Mouse (Mus musculus) liver, embryonic 14.5 days (tissue): ENCODE measurements at regions not wholly inside any gene's neighbourhood (a gene's known extent, or its start where the extent isn't known, plus 50 kb on each side); places are given as distances from the start of the nearest gene placed in this dataset.

Source experiments
- ATAC-seq: fragments of 200-750 bp; cut with Nextera tagmentation; 2 replicates; pipeline ENCODE4 v1.8.0; 2017; ENCODE audit warnings: moderate number of reproducible peaks, mild to moderate bottlenecking, moderate library complexity; ENCODE audit not compliant: insufficient read depth
- DNase-seq, 3 experiments: peaks; one replicate each; pipeline ENCODE4 v3.0.0-alpha.2; 2012 to 2013; ENCODE audit warnings: low read depth in 3 of 3, low spot score in 3 of 3
- H3K27ac ChIP-seq: fragments of 300-500 bp; sonication (generic); 2 replicates; pipeline ENCODE4 v1.5.1; 2014; ENCODE audit warnings: moderate library complexity, mild to moderate bottlenecking, control low read depth, inconsistent platforms
- H3K27me3 ChIP-seq: fragments of 300-500 bp; sonication (generic); 2 replicates; pipeline ENCODE4 v1.6.1; 2014; ENCODE audit warnings: mild to moderate bottlenecking, low read length, moderate library complexity; ENCODE audit not compliant: control insufficient read depth, insufficient read depth
- H3K36me3 ChIP-seq: fragments of 300-500 bp; sonication (generic); replicated peaks from 2 replicates; pipeline ENCODE4 v1.6.1; 2014; ENCODE audit warnings: low read depth; ENCODE audit not compliant: control insufficient read depth, insufficient read depth
- H3K4me1 ChIP-seq, 2 experiments: fragments of 200-500 bp in 1 of 2; fragments of 300-500 bp in 1 of 2; sonication (generic) in 1 of 2; replicated peaks; 2 replicates each; pipeline ENCODE4 v1.6.1; 2012 to 2014; ENCODE audit warnings: antibody characterized with exemption in 1 of 2, inconsistent platforms in 1 of 2, low read length in 1 of 2; ENCODE audit not compliant: control insufficient read depth in 2 of 2, insufficient read depth in 2 of 2
- H3K4me2 ChIP-seq: fragments of 300-500 bp; sonication (generic); 2 replicates; pipeline ENCODE4 v1.6.1; 2014; ENCODE audit warnings: low read depth, mild to moderate bottlenecking, control low read depth, moderate library complexity
- H3K4me3 ChIP-seq, 2 experiments: fragments of 200-500 bp in 1 of 2; fragments of 300-500 bp in 1 of 2; sonication (generic) in 1 of 2; 2 replicates each; pipeline ENCODE4 v1.5.1; 2012 to 2014; ENCODE audit warnings: low read depth in 2 of 2, low read length in 2 of 2, mild to moderate bottlenecking in 2 of 2, control low read depth in 1 of 2, inconsistent platforms in 1 of 2, moderate library complexity in 1 of 2; ENCODE audit not compliant: insufficient read depth in 1 of 2
- H3K9ac ChIP-seq: fragments of 300-500 bp; sonication (generic); replicated peaks from 2 replicates; pipeline ENCODE4 v1.6.1; 2014; ENCODE audit warnings: mild to moderate bottlenecking, control low read depth, moderate library complexity
- H3K9me3 ChIP-seq: fragments of 300-500 bp; sonication (generic); 2 replicates; pipeline ENCODE4 v1.6.1; 2016; ENCODE audit warnings: low read length, mixed read lengths; ENCODE audit not compliant: control insufficient read depth
- CTCF ChIP-seq: IDR thresholded peaks from 2 replicates; pipeline ENCODE4 v1.5.1; 2016; ENCODE audit warnings: antibody characterized with exemption, low read depth, control low read depth
- EP300 ChIP-seq: IDR thresholded peaks from 2 replicates; pipeline ENCODE4 v1.6.1; 2016; ENCODE audit warnings: antibody characterized with exemption, low read depth
- WGBS: fragments of 180-500 bp; shearing (Covaris S2); extraction: QIAGEN DNeasy Blood & Tissue Kit; methylation state at CpG from one replicate; pipeline ENCODE4 v1.1.7; 2014; ENCODE audit not compliant: insufficient replicate concordance; 5-methylcytosine and 5-hydroxymethylcytosine counted together

GRCm38 (mm10) chr1:127107485-127107884 lies 97.3 kb upstream of the Mgat5 start:
- no peaks in the 10 kb centered on the region for H3K4me1 ChIP-seq
- no peaks in the 10 kb centered on the region for H3K9me3 ChIP-seq
- H3K9ac ChIP-seq: no peak overlapping the region
- no peak overlapping the region for H3K4me3 ChIP-seq
- H3K36me3 ChIP-seq: no peaks in the 10 kb centered on the region
- H3K27me3 ChIP-seq: no peaks in the 10 kb centered on the region
- no peak overlapping the region for H3K4me2 ChIP-seq
- ATAC-seq (no peak), DNase-seq (no peak)
- 60% methylated on average over 5 of the region's 5 CpGs for WGBS
- no peak overlapping the region for H3K27ac ChIP-seq
- TF ChIP-seq CTCF (no peak), EP300 (no peak)

- H3K4me1 ChIP-seq: no peaks in the 10 kb centered on the region
- H3K4me3 ChIP-seq: no peak overlapping the region
- 71% methylated on average over 8 of the region's 8 CpGs for WGBS
- H3K9me3 ChIP-seq: no peaks in the 10 kb centered on the region
- H3K27ac ChIP-seq: no peak overlapping the region
- no peak overlapping the region for H3K4me2 ChIP-seq
- H3K27me3 ChIP-seq: no peaks in the 10 kb centered on the region
- TF ChIP-seq EP300: no peak
- TF ChIP-seq CTCF: no peak
- H3K36me3 ChIP-seq: no peaks in the 10 kb centered on the region
- no peak overlapping the region for H3K9ac ChIP-seq
- no peak for ATAC-seq
- no peak for DNase-seq
Measured at GRCm38 (mm10) chr1:127105861-127106260, 99.0 kb upstream of the Mgat5 start.

- 38% methylated on average over 2 of the region's 2 CpGs for WGBS
Measured at GRCm38 (mm10) chr1:127103664-127104063, 101.2 kb upstream of the Mgat5 start.

GRCm38 (mm10) chr1:127098871-127099420 lies 105.9 kb upstream of the Mgat5 start:
- H3K27ac ChIP-seq: no peak overlapping the region

More at GRCm38 (mm10) chr1:127103664-127104063, 101.2 kb upstream of the Mgat5 start:
- no peaks in the 10 kb centered on the region for H3K4me1 ChIP-seq
- no peak overlapping the region for H3K4me3 ChIP-seq
- DNase-seq (no peak), ATAC-seq (no peak)
- no peaks in the 10 kb centered on the region for H3K9me3 ChIP-seq
- no peak overlapping the region for H3K27ac ChIP-seq
- H3K27me3 ChIP-seq: no peaks in the 10 kb centered on the region
- no peak overlapping the region for H3K9ac ChIP-seq
- no peaks in the 10 kb centered on the region for H3K36me3 ChIP-seq
- H3K4me2 ChIP-seq: no peak overlapping the region
- no peak for TF ChIP-seq EP300
- TF ChIP-seq CTCF: no peak

GRCm38 (mm10) chr1:127087616-127088015 lies 117.2 kb upstream of the Mgat5 start:
- Histone ChIP-seq H3K4me2 (no peak overlapping the region), H3K9me3 (no peaks in the 10 kb centered on the region), H3K36me3 (no peaks in the 10 kb centered on the region), H3K27me3 (no peaks in the 10 kb centered on the region), H3K4me3 (no peak overlapping the region), H3K4me1 (no peaks in the 10 kb centered on the region), H3K9ac (no peak overlapping the region), H3K27ac (no peak overlapping the region)
- no peak for DNase-seq
- TF ChIP-seq CTCF (no peak), EP300 (no peak)
- no peak for ATAC-seq

More at GRCm38 (mm10) chr1:127098871-127099420, 105.9 kb upstream of the Mgat5 start:
- no peak for TF ChIP-seq EP300
- no peak for TF ChIP-seq CTCF
- Histone ChIP-seq H3K4me1 (no peaks in the 10 kb centered on the region), H3K4me3 (no peak overlapping the region), H3K4me2 (no peak overlapping the region), H3K36me3 (no peaks in the 10 kb centered on the region), H3K9me3 (no peaks in the 10 kb centered on the region), H3K27me3 (no peaks in the 10 kb centered on the region), H3K9ac (no peak overlapping the region)
- DNase-seq (no peak), ATAC-seq (no peak)
